Mouse (Mus musculus) colon, adult 2 months (tissue): Measurements from ENCODE around the gene Pum3. TPM values are rescaled to one million over a fixed set of nuclear protein-coding genes. Genes with fewer than 3 reads are reported as not detected.

Source experiments
- polyA plus RNA-seq: library from polyadenylated mRNA; depleted of rRNA; stranded (reverse); fragments of >200 nt; gene quantifications from 2 replicates; pipeline ENCODE4 v1.2.3, GENCODE M21; 2012; rRNA removed

Pum3 gene
- polyA plus RNA-seq, result 9.3 and 11.0 TPM in 2 replicates

DNA sequence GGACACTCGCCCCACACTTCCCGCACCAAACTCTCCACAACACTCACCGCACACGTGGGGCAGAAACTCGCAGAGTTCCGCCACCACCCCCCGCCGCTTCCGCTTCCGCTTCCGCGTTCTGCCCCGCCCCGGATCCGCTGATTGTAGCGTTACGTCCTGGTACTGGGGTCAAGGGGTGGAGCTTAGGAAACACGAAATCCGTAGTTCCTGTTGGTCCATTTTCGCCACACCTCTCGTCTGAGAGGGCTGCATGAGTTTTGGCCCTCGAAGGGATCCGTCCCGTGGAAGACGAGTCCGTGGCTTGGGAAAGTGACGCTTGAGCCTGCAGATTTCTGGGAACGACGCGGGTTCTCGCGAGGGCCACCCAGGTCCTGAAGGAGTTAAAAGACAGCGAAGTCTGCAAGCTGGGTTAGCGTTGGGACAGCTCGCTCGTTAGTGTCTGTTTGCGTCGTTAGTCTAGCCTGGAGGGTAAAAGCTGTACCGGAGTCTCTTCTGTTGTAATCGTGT is at the start of gene Pum3:
Gene Pum3, minus strand, starts transcription at position 81 of the 507 bp plus-strand sequence.

Other genes starting within 250 kb of the Pum3 start
- gene Vldlr, start 213.3 kb downstream of the Pum3 start, polyA plus RNA-seq, result 10.0 and 13.8 TPM in 2 replicates
- gene Kcnv2, start 107.2 kb downstream of the Pum3 start, polyA plus RNA-seq, result 0.07 and 0.12 TPM in 2 replicates